32 mouse cellular contexts compared by ENCODE assay signal in the genomic region with DNA sequence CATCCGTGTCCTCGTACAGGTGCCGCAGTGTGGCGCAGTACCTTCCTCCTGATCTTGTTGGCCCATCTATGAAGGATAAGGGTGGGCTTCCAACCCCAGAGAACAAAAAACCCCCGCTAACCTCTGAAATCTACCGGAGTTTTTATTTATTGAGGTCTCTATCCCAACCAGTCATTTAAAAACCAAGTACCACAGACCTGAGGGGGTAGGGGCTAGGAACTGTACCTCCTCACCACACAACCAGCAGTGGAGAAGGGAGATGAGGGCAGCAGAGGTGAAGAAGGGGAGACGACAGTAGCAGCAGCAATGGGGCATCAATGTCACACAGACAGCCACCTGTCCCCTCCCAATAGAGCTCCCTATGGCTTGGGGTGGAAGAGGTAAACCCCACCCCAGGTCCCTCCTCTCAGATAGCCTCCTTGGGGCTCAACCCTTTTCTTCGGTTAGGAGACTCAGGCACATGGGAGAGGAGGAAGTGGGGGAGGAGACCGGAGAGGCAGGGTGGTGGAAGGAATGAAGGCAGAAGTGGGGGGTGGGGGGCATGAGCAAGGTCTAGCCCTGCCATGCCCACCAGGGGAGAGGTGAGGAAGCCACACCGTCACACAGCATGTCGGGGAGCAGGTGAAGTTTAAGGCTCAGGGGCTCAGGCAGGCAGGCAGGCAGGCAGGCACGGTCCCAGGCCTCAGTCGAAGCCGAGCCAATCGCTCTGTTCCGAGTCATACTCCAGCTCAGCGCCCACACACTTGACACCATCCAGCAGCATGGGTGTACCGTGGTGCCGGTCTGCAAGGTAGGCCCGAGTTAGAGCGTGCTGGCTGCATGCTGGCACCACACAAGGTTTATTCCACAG. TPM values are rescaled to one million over a fixed set of nuclear protein-coding genes. Genes with fewer than 3 reads are reported as not detected.
A peak's percentile ranks its signal among the peaks of the same experiment; 100 is the strongest.
DNase-seq lines count a peak whose midpoint lies in the region; ATAC-seq and TF ChIP-seq lines count a peak whose summit lies in the region.
"Had no signal": no experiment of that assay in that cellular context is flagged by ENCODE, and none has a peak within 500 bp of the region (broad histone marks: within the 10 kb centered on the region; RNA-seq: fewer than 3 reads in every experiment).

No protein-coding gene starts in this region.

- no peak for ATAC-seq in liver, embryonic 12.5 days
- no peak for ATAC-seq in liver, embryonic 11.5 days (replicated peaks; ENCODE audit: low FRiP score)
- ATAC-seq in forebrain, postnatal 0 days = no peak
- ATAC-seq: inflammation-experienced regulatory T-cells, adult 6 months; midbrain, embryonic 16.5 days had no signal

- no peak overlapping the region for H3K9ac ChIP-seq in liver, embryonic 12.5 days
- H3K9ac ChIP-seq in liver, embryonic 11.5 days (ENCODE audit: low read depth, low read length) = no peak overlapping the region
- no peak overlapping the region for H3K9ac ChIP-seq in forebrain, postnatal 0 days
- H3K9ac ChIP-seq: embryonic facial prominence, embryonic 13.5 days; forebrain, embryonic 12.5 days; heart, embryonic 12.5 days; hindbrain, embryonic 14.5 days; limb, embryonic 15.5 days; lung, embryonic 14.5 days had no signal

- no peak for TF ChIP-seq CTCF in forebrain, postnatal 0 days (IDR thresholded peaks at IDR 0.05; ENCODE audit: low read depth)

- H3K27ac ChIP-seq in liver, embryonic 12.5 days = peak overlapping the region; percentile 15; the same call in 1 of the 2 replicates
- H3K27ac ChIP-seq in liver, embryonic 11.5 days (ENCODE audit: low read depth, low read length) = no peak overlapping the region
- H3K27ac ChIP-seq in forebrain, postnatal 0 days (ENCODE audit: low read depth, low read length) = no peak overlapping the region
- H3K27ac ChIP-seq: embryonic facial prominence, embryonic 13.5 days; forebrain, embryonic 12.5 days; hindbrain, embryonic 14.5 days; limb, embryonic 15.5 days; stomach, postnatal 0 days had no signal

- DNase-seq in heart, adult 11 months = peak; percentile 93
- no peak for DNase-seq in heart, postnatal 14 days
- no peak for DNase-seq in liver, embryonic 11.5 days (ENCODE audit: low spot score)
- DNase-seq in right cerebral cortex, adult 18-20 months = peak; percentile 63
- no peak for DNase-seq in right cerebral cortex, postnatal 4 days
- no peak for DNase-seq in forebrain, postnatal 0 days
- DNase-seq: cerebellum, adult 2 months; cerebellum, postnatal 25 days; gastrocnemius, postnatal 10 days; kidney, adult 18-20 months; kidney, postnatal 4 days; lung, embryonic 14.5 days; thymus, adult 2 months had no signal

- H3K4me1 ChIP-seq in liver, embryonic 12.5 days = peaks cover 59% of the 10 kb centered on the region
- H3K4me1 ChIP-seq in liver, embryonic 11.5 days (replicated peaks; ENCODE audit: control insufficient read depth, insufficient read depth, low read length) = peaks cover 17% of the 10 kb centered on the region
- H3K4me1 ChIP-seq in forebrain, postnatal 0 days (ENCODE audit: insufficient read depth) = no peaks in the 10 kb centered on the region

- H3K27me3 ChIP-seq in liver, embryonic 12.5 days (replicated peaks) = no peaks in the 10 kb centered on the region
- H3K27me3 ChIP-seq in liver, embryonic 11.5 days (replicated peaks; ENCODE audit: control insufficient read depth, insufficient read depth, low read length) = no peaks in the 10 kb centered on the region
- no peaks in the 10 kb centered on the region for H3K27me3 ChIP-seq in forebrain, postnatal 0 days (ENCODE audit: insufficient read depth, low read length)
- H3K27me3 ChIP-seq: embryonic facial prominence, embryonic 13.5 days; forebrain, embryonic 12.5 days; heart, embryonic 12.5 days; limb, embryonic 15.5 days had no signal

- peaks cover 94% of the 10 kb centered on the region for H3K36me3 ChIP-seq in liver, embryonic 12.5 days
- peaks cover 39% of the 10 kb centered on the region for H3K36me3 ChIP-seq in liver, embryonic 11.5 days (ENCODE audit: control insufficient read depth, insufficient read depth, low read length)
- peaks cover 75% of the 10 kb centered on the region for H3K36me3 ChIP-seq in forebrain, postnatal 0 days (ENCODE audit: insufficient read depth)

- H3K9me3 ChIP-seq in liver, embryonic 12.5 days (replicated peaks) = no peaks in the 10 kb centered on the region
- H3K9me3 ChIP-seq in liver, embryonic 11.5 days (ENCODE audit: control insufficient read depth, low read length) = no peaks in the 10 kb centered on the region
- H3K9me3 ChIP-seq in forebrain, postnatal 0 days (ENCODE audit: low read length) = no peaks in the 10 kb centered on the region
- H3K9me3 ChIP-seq: embryonic facial prominence, embryonic 13.5 days; forebrain, embryonic 12.5 days; heart, embryonic 12.5 days; limb, embryonic 15.5 days had no signal

- H3K4me3 ChIP-seq in liver, embryonic 12.5 days = no peak overlapping the region
- H3K4me3 ChIP-seq in liver, embryonic 11.5 days (ENCODE audit: low read depth, low read length) = no peak overlapping the region
- no peak overlapping the region for H3K4me3 ChIP-seq in forebrain, postnatal 0 days (ENCODE audit: low read depth, low read length)
- H3K4me3 ChIP-seq: embryonic facial prominence, embryonic 13.5 days; erythroblast, embryonic 14.5 days; forebrain, embryonic 12.5 days; heart, embryonic 12.5 days; limb, embryonic 15.5 days had no signal

- WGBS in liver, embryonic 12.5 days (ENCODE audit: insufficient replicate concordance) = 76% methylated on average over 21 of the region's 21 CpGs
- WGBS in liver, embryonic 11.5 days = 80% methylated on average over 21 of the region's 21 CpGs
- WGBS in forebrain, postnatal 0 days = 93% methylated on average over 21 of the region's 21 CpGs

- no peak overlapping the region for H3K4me2 ChIP-seq in liver, embryonic 12.5 days
- H3K4me2 ChIP-seq in liver, embryonic 11.5 days = no peak overlapping the region
- no peak overlapping the region for H3K4me2 ChIP-seq in forebrain, postnatal 0 days (ENCODE audit: low read depth)
- H3K4me2 ChIP-seq: embryonic facial prominence, embryonic 13.5 days; forebrain, embryonic 12.5 days; heart, embryonic 12.5 days; hindbrain, embryonic 14.5 days; limb, embryonic 15.5 days; lung, embryonic 14.5 days had no signal

- intact Hi-C loops in heart, postnatal 14 days (cut with DNase I) = no loop called here

RNA-seq across cellular contexts. Expression of a gene that starts 13.1 kb away (rescaled TPM):
- not detected for total RNA-seq in heart, postnatal 14 days (2021)
- polyA plus RNA-seq in liver, embryonic 12.5 days (2016; fragmentation: Nextera tagmentation; extraction: Ambion mirVana) = not detected in 2 replicates
- not detected in 2 replicates for polyA plus RNA-seq in liver, embryonic 11.5 days (2014; fragmentation: Nextera tagmentation; extraction: Ambion mirVana)
- not detected in 2 replicates for total RNA-seq in forebrain, postnatal 0 days (2014; rRNA removed)
- not detected in 2 replicates for polyA plus RNA-seq in forebrain, postnatal 0 days (2015; fragmentation: Nextera tagmentation; extraction: Ambion mirVana)
- total RNA-seq: adrenal gland, postnatal 4 days; ES-E14; gastrocnemius, postnatal 10 days; heart, postnatal 25 days; left cerebral cortex, postnatal 25 days; megakaryocyte-erythroid progenitor cell, adult 5-6 weeks; neutrophil, adult 5-6 weeks had no signal
- polyA plus RNA-seq: cerebellum, adult 2 months; embryonic facial prominence, embryonic 13.5 days; erythroblast, embryonic 14.5 days; forebrain, embryonic 12.5 days; frontal cortex, adult 2 months; heart, embryonic 12.5 days; hindbrain, embryonic 14.5 days; inflammation-experienced regulatory T-cells, adult 6 months; kidney, embryonic 16.5 days; limb, embryonic 15.5 days; lung, embryonic 14.5 days; midbrain, embryonic 16.5 days; stomach, postnatal 0 days; thymus, adult 2 months; urinary bladder, adult 2 months had no signal

RNA-seq across cellular contexts. Expression of a gene that starts 13.5 kb away (rescaled TPM):
- total RNA-seq in heart, postnatal 14 days (2021) = 10 to 100 TPM; 11.1 to 12.2 TPM
- polyA plus RNA-seq in liver, embryonic 12.5 days (2016; fragmentation: Nextera tagmentation; extraction: Ambion mirVana) = 131 and 141 TPM in 2 replicates
- polyA plus RNA-seq in liver, embryonic 11.5 days (2014; fragmentation: Nextera tagmentation; extraction: Ambion mirVana) = 130 TPM in 2 replicates
- 47.2 and 95.0 TPM in 2 replicates for total RNA-seq in forebrain, postnatal 0 days (2014; rRNA removed)
- polyA plus RNA-seq in forebrain, postnatal 0 days (2015; fragmentation: Nextera tagmentation; extraction: Ambion mirVana) = 94.0 and 96.2 TPM in 2 replicates

RNA-seq across cellular contexts. Expression of a gene that starts 19.3 kb away (rescaled TPM):
- total RNA-seq in heart, postnatal 14 days (2021) = 10 to 100 TPM; 42.9 to 48.2 TPM
- 4.2 TPM in 2 replicates for polyA plus RNA-seq in liver, embryonic 12.5 days (2016; fragmentation: Nextera tagmentation; extraction: Ambion mirVana)
- 5.5 TPM in 2 replicates for polyA plus RNA-seq in liver, embryonic 11.5 days (2014; fragmentation: Nextera tagmentation; extraction: Ambion mirVana)
- total RNA-seq in forebrain, postnatal 0 days (2014; rRNA removed) = 5.3 and 6.3 TPM in 2 replicates
- polyA plus RNA-seq in forebrain, postnatal 0 days (2015; fragmentation: Nextera tagmentation; extraction: Ambion mirVana) = 2.2 and 2.4 TPM in 2 replicates
- total RNA-seq: neutrophil, adult 5-6 weeks had no signal

RNA-seq across cellular contexts. Expression of a gene that starts 33.4 kb away (rescaled TPM):
- total RNA-seq in heart, postnatal 14 days (2021) = 10 to 100 TPM; 60.6 to 61.0 TPM
- polyA plus RNA-seq in liver, embryonic 12.5 days (2016; fragmentation: Nextera tagmentation; extraction: Ambion mirVana) = 5.9 and 6.5 TPM in 2 replicates
- 3.8 and 4.9 TPM in 2 replicates for polyA plus RNA-seq in liver, embryonic 11.5 days (2014; fragmentation: Nextera tagmentation; extraction: Ambion mirVana)
- total RNA-seq in forebrain, postnatal 0 days (2014; rRNA removed) = 113 and 120 TPM in 2 replicates
- polyA plus RNA-seq in forebrain, postnatal 0 days (2015; fragmentation: Nextera tagmentation; extraction: Ambion mirVana) = 13.0 and 17.9 TPM in 2 replicates

RNA-seq across cellular contexts. Expression of a gene that starts 40.3 kb away (rescaled TPM):
- total RNA-seq in heart, postnatal 14 days (2021) = 10 to 100 TPM; 12.2 to 14.4 TPM
- 172 and 182 TPM in 2 replicates for polyA plus RNA-seq in liver, embryonic 12.5 days (2016; fragmentation: Nextera tagmentation; extraction: Ambion mirVana)
- 76.4 and 85.4 TPM in 2 replicates for polyA plus RNA-seq in liver, embryonic 11.5 days (2014; fragmentation: Nextera tagmentation; extraction: Ambion mirVana)
- total RNA-seq in forebrain, postnatal 0 days (2014; rRNA removed) = 10.6 and 11.7 TPM in 2 replicates
- polyA plus RNA-seq in forebrain, postnatal 0 days (2015; fragmentation: Nextera tagmentation; extraction: Ambion mirVana) = 12.4 and 15.2 TPM in 2 replicates

Comparison
In these comparisons a context has a peak if more than half of its experiments do, and no peak if none do; other contexts are left out.
1. DNase-seq: peak in heart, adult 11 months (single experiment) and right cerebral cortex, adult 18-20 months (single experiment); none in heart, postnatal 14 days (0 of 2), liver, embryonic 11.5 days (single experiment), right cerebral cortex, postnatal 4 days (single experiment) and forebrain, postnatal 0 days (single experiment).